Mouse (Mus musculus): Measurements from ENCODE around the gene Vac14. TPM values are rescaled to one million over a fixed set of nuclear protein-coding genes. Genes with fewer than 3 reads are reported as not detected.

Gene Vac14
- 1 to 10 TPM; 6.6 to 7.6 TPM for polyA plus RNA-seq (2017; shearing (Covaris generic))

DNA sequence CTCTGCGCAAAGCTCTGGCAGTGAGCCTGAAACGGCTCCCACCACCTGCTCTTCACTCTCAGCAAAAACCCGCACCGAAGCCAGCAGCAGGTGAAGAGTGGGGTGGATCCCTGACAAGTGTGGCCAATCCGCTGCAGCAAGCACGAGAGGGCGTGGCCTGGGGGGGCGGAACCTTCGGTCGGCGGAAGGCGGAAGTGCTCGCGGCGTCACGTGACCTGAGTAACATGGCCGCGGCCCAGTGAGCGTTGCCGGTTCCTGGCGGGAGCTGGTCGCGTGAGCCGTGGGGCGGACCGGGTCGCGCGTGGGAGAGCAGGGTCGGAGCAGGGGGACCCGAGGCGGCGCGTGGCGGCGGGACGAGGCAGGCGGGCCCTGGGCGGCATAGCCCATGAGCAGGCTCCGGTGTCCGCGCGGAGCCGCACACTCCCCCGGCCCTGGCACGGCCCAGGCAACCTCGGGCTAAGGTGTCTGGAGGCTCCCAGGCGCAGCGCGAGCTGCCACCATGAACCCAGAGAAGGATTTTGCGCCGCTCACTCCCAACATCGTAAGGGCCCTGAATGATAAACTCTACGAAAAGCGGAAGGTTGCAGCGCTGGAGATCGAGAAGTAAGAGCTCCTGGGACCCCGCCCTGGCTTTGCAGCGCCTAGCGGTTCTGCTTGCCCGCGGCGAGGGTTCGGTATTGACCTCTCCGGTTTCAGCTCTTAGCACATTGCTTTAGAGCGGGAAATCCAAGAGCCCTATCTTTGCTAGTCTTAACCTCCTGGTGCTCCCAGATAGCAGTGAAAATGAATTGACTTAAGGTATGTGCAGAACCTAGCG, at the start of gene Vac14:
Vac14 (plus strand) TSS at position 195 of the 817 bp plus-strand sequence.
- ATAC-seq, result peak; percentile 97

DNA sequence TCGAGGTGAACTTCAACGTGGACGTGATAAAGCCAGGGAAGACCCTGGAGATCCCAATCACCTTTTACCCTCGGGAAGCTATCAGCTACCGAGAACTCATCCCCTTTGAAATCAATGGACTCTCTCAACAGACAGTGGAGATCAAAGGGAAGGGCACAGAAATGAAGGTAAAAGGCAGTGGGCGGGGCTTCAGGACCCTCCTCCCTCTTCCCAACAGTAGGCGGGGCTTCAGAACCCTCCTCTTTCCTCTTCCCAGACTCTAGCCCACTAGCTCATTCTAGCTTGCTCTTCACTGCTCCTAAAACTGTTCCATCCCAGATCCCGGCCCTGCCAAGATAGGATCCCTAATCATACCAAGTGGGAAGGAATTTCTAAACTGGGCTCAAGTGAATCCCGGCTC, 25.7 kb upstream of the Vac14 start:
- ATAC-seq, result no peak

DNA sequence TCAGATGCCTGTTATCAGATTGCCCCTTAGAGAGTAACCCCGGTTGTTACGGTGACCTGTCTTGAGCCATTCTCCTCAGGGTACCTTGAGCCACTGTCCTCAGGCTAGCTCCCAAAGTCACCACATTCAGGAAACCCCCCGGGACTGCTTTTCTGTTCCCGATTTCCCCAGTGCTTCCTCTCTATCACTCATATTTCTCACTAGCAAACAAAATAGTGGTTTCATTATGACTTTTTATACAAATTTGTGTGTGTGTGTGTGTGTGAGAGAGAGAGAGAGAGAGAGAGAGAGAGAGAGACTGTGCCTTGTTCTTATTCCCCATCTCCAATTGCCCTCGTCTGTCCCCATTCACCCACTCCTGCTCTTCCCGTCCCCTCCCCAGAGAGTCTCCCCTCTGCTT, 24.2 kb upstream of the Vac14 start:
- no peak for ATAC-seq

DNA sequence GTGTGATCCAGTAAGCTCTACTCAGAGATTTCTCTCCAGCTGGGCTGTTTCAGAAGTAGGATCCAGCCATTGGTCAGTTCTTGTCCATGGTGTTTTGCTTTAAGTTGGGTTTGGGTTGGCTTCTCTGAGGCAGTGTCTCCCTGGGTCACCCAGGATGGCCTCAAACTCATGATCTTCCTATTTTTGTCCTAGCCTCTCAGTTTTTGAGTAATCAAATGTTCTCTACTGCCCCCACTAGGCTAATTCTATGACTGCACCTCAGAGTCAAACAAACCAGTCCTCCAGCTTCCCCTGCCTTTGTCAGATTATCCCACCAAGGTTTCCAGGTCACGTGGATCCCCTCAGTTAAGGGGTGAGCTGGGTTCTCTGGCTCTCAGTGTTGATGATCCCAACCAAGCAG, 13.8 kb upstream of the Vac14 start:
- no peak for ATAC-seq

DNA sequence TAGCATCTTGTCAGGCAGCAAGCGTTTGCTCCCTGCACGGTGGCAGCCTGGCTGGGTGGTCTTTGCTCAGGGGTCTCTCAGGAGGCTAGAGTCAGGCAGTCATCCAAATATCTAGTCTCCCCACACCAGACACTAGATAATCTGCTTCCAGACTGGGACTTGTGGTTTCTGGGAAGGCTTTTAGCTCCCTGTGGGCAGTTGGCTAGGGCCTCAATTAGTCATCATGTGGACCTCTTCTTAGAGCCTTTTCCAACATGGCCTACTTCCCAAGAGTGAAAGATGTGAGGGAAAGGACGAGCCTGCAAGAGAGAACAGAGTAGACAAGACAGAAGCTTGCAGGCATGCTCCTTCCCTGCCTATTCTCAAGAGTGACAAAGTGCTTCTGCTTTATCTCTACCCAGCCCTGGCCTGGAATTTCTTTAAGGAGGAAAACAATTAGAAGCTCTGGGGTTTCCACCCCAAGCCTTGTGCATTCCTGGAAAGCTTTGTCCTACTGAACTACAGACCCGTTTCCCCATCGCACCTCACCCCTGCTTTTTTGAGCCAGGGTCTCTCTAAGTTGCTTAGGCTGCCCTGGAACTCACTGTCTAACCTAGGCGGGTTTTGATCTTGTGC, 12.9 kb upstream of the Vac14 start:
- no peak for ATAC-seq

DNA sequence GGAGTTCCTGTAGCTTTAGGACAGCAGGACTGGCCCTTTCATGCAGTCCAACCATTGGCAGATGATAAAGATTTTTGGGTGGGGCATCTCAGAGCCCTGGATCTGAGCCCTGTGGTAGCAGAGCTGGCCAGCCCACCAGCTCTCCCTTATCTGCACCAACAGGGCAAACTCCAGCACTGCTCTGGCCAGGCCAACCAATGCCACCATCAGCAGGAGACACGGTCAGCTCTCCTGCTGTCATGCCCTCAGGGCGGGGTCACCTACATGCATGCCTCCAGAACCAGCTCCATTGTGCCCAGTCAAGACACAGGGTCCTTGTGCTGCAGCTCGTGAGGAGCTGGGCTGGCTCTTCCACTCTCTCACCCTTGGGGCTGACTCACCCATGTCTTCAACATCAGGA, 2.7 kb upstream of the Vac14 start:
- ATAC-seq, result no peak

DNA sequence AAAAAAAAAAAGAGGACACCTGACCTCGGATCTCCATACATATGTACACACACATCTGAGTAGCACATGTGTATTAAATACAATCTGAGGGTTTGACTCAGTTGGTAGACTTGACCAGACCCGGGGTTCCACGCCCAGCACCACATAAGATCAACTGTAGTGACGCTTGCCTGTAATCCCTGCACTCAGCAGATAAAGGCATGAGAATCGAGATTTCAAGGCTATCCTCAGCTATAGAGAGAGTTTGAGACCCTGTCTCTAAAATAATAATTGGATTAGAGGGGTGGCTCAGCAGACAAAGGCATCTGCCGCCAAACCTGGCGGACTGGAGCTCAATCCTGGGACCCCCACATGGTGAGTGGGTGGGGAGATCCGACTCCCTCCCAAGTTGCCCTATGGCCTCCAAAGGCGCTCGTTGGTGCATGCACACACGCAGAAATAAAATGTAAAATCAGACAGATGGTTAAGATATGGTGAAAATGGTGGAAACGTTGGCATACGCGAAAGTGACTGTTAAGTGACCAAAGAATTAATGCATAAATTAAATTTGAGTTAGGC, 505 bp upstream of the Vac14 start:
- ATAC-seq, result no peak

DNA sequence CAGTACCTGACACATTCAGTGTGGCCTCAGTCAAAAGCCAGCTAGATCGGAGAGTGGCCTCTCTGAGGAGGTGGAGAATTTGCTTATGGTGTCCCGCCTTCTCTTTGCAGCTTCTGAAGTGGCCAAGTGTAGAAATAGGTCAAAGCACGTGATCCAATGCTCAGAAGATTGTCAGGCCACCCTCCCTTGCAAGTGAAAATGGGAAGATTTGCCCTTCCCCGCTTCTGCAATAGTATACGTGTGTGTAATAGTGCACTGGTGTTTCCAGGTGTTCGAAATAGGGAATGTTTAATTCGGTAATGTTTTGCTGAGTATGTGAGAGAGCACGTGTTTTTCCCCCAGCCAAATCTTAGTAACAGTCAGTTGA, 806 bp downstream of the Vac14 start:
- no peak for ATAC-seq

DNA sequence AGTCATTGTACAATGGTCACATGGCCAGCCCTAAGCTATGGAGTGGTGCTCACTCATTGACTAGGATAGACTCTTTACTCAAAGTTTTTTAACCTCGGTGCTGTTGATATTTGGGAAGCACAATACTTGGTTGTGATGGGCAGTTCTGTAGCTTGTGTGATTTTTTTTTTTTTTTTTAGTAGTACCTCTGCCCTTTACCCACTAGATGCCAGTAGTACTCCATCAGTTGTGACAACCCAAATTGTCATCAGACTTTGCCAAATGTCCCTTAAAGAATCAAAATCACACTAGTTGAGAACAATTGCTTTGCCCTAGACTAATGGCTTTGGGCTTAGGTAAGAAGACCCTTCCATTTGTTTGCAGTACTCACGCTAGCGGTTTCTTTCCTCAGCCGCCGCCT, 1.5 kb downstream of the Vac14 start:
- ATAC-seq, result no peak

DNA sequence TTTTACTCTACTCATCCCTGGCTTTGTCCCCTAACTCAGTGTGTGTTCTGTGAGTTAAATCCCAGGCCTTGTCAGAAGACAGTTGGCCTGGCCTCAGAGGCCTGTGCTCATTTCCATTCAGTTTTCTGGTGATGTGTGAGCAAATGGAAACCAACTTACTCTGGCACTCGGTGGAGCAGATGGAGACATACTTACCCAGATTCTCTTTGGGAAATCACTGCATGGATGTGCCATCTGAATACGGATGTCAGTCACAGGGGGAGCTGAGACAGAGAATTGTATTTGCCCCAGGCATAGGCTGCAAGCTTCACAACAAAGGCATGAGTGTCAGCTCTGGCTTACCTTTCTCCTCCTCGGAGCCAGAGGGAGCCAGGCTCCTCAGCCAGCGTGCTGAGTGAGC, 8.0 kb downstream of the Vac14 start:
- ATAC-seq, result no peak

DNA sequence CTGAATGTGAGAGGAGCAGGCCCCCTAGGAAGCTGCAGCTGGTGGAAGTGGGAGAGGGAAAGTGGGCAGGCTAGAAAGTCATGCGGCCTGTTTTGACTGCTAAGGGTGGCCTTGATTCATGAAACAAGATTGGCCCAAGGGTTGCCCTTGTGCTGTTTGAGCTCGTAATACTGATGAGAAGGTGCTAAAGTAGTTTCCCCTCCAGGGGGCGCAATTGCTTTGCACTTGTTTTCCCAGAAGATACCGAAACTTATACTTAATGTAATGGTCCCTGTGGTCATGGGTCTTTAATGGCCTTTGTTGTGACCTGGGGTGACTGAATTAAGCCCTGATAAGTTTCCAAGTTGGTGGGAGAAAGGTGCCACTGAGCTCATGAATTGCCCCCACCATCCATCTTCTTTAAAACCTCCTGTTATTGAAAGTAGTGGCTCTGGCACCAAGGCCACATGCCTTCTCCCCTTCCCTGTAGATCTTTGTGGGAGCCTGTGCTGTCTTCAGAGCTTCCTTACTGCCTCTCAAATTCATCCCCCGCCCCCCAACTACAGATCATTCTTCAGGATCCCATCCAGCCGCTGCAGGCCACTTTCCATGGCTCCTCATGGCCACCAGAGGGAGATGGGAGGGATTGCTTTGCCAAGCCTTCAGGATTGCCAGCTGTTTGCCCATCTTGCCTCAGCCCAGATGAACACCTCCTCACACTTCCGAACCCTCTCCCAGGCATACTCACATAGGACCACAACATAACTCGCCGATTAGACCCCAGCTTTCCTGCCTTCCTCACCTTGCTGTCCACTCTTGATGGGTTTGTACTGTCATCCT, 11.1 kb downstream of the Vac14 start:
- no peak for ATAC-seq

DNA sequence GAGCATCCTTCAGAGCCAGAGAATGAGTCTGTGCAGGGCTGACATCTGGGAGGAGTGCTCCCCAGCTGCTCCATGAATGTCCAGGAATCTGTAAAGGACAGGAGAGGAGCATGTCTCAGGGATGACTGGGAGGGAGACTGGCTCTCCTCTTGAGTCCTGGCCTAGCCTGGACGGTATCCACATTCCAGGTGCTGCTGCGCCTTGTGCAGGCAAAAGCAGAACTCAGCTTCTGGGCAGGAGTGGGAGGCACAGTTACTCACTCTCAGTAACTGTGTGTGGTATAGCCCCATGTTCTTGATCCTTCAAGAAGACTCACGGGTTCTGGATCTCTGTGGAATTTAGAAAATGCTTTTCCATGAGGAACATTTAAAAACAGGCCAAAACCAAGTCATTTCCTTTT, 11.7 kb downstream of the Vac14 start:
- no peak for ATAC-seq

DNA sequence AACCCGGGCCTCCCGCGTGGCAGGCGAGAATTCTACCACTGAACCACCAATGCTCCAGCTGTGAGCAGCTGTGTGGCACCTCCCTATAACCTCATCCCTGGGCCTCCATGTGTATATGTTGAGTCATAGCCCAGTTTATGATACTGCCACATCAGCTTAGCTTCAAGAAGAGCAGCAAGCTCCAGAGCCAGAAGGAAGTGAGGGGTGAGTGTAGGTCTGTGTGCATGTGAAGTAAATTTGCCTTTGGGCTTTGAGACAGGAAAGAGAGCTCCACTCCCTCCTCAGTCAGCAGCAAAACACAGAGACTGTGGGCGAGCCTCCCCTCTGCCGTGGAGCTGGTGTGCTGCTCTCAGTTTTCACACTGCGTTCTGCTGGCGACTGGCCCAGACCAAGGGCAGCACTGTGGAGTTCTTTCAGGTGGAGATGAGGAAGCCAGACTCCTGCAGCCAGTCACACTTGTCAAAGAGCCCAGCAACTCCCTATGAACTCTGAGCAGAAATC, 12.2 kb downstream of the Vac14 start:
- no peak for ATAC-seq

DNA sequence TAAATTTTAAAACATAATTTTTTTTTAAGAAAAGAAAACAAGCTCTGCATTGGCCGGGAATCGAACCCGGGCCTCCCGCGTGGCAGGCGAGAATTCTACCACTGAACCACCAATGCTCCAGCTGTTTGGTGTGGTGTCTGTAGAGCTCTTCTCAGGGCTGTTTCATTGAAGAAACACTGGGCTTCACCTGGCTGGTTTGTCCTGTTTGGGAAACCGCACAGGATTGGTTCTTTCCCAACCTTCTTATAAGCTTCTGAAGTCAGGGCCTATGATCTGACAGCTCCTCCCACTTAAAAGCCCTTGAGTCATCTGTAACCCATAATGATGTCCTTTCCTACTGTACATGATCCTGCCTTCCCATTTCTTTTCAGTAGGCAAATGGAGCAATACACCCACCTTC, 12.8 kb downstream of the Vac14 start:
- ATAC-seq, result no peak

DNA sequence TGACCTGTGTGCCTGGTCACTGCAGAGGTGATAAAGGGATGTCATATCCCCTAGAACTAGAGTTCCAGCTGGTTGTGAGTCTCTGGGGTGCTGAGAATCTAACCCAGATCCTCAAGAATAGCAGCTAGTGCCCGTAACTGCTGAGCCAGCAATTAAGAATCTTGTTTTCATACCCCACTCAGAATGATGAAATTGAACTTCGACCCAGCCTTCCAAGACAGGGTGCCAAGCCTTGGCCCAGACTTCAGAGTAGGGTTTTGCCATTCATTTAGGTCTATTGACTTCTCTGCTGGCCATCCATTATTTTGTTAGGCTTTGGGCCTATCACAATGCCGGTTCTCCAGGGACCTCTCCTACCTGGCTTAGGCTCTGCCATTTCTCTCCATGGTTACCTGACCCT, 15.4 kb downstream of the Vac14 start:
- no peak for ATAC-seq

DNA sequence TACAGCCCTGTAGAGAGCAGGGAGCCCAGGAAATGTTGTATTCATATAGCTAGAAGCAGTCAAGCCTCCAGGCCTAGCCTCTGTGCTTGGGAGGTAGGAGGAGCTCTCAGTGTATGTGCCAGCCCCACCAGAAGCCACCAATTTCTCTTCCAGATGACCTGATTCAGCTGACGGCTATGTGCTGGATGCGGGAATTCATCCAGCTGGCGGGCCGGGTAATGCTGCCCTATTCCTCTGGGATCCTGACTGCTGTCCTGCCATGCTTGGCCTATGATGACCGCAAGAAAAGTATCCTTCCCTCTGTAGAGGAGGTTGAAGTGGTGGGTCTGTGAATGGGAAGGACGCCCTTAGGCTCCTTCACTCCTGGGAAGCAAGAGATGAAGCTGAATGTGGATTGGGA, 17.8 kb downstream of the Vac14 start:
- no peak for ATAC-seq

DNA sequence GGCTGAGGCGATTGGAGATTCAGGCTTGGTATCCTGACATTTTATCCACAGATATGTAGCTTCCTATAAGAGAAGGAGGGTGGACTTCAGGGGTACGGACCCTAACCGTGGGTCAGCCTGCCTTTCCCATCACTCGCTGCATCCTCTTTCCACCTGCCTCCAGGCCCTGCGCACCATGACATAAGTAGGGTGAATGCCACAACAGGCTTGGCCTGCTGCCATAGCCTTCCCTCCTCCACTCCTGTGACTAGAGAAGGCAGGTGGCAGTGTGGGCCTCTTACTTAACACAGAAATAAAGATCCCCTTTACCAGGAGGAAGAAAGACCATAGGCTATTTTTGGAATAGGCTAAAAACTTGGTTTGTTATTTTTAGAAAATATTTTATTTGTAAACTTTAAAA, 23.9 kb downstream of the Vac14 start:
- no peak for ATAC-seq

DNA sequence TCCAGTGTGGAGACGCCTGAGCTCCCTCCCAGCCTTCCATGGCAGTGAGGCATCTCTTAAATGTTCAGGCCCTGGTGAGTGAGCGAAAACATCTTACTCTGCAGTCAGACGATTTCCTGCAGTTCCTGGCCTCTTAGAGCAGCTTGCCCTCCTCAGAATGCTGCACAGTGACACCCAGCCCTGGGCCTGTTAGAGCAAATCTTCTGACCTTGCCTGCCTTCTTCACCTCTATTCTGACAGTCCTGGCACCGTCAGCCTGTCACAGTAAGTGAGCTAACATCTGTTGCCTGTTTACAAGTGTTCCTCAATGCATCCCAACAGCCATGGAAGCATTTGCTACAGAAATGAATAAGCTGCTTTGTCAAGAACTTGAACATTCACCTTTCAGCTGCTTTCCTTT, 24.8 kb downstream of the Vac14 start:
- ATAC-seq, result no peak

DNA sequence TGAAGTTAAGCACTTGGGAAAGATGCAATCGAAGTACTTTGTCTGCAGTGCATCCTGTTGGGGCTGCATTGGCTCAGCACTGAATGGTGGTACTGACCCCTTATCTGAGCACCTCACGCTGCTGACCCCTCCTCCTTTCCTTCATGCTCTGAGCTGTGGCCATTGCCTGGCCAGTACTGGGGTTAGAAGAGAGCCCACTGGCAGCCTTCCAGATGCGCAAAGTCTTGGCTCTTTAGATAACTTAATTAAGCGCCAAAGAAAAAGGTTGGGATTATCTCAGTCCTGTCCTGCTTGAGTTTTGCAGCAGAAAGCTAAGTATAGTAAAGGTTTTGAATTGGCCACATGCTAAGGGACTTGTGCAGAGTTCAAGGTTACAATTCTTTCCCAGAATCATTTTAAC, 26.0 kb downstream of the Vac14 start:
- ATAC-seq, result no peak

DNA sequence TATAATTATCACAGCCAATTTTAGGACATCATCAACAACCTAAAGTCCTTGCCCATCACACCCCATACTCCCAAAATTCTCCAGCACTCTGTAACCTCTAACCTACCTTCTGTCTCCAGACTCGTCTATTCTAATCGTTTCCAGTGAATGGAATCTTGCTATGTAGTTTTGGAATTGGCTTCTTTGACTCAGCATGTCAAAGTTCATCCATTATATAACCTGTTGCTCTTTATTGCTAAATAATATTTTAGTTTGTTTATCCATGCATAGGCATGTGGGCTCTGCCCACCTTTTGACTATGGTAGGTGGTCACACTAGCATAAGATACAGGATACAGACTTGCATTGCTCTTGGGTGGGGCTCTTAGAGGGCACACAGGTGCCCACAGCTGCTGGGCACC, 26.5 kb downstream of the Vac14 start:
- no peak for ATAC-seq

DNA sequence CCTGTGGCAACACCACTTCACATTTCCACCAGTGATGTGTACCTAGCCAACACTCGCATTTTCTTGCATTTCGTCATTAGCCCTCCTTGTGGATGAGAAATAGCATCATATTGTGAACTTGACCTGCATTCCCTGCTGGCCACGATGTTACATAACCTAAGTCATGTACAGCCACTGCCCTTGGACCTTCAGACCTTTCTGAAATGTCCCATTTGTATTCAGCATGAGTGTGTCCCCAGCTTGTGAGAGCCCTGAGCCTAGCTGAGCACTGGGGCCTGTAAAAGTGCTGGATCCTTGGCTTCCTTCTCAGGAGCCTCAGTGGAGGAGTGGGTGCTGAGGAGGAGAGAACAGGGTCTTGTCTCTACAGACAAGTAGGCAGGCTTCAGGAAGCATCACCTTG, 27.0 kb downstream of the Vac14 start:
- no peak for ATAC-seq

DNA sequence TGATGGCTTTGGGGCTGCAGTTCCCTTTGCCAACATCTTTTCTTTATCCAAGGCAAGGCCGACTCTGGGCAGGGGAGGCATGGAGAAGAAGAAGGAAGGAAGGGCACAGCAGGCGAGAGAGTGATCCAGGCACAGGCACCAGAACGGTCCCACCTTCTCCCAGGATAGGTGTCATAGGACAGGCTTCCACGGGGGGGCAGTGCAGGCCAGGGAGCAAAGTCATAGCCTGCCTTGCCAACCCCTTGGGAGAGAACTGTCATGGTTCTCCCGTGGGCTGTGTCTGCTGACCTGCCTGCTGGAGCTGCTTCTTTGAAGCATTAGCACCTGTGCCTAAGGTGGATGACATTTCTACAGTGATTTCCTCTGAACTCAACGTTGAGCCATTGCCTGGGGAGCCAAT, 27.7 kb downstream of the Vac14 start:
- no peak for ATAC-seq

DNA sequence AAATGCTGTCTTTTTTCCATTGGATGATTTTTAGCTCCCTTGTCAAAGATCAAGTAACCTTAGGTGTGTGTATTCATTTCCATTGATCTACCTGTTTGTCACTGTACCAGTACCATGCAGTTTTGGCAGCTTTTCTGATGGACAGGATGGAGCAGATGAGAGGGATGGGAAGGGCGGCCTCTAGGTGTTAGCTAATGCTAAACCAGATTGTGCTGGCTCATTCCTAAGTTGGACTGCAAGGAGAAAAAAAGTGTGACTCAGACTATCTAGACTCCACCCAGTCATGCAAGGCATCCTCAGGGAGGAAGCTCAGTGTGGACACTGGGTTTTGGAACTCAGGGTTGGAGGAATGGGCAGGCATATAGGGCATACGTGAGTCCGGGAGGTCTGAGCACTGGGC, 30.2 kb downstream of the Vac14 start:
- no peak for ATAC-seq

All from activated CD4-positive, CD25-positive, alpha-beta regulatory T cell, adult 4 months (primary cell).